ENCODE assay signal across 8 mouse cellular contexts in the genomic region with DNA sequence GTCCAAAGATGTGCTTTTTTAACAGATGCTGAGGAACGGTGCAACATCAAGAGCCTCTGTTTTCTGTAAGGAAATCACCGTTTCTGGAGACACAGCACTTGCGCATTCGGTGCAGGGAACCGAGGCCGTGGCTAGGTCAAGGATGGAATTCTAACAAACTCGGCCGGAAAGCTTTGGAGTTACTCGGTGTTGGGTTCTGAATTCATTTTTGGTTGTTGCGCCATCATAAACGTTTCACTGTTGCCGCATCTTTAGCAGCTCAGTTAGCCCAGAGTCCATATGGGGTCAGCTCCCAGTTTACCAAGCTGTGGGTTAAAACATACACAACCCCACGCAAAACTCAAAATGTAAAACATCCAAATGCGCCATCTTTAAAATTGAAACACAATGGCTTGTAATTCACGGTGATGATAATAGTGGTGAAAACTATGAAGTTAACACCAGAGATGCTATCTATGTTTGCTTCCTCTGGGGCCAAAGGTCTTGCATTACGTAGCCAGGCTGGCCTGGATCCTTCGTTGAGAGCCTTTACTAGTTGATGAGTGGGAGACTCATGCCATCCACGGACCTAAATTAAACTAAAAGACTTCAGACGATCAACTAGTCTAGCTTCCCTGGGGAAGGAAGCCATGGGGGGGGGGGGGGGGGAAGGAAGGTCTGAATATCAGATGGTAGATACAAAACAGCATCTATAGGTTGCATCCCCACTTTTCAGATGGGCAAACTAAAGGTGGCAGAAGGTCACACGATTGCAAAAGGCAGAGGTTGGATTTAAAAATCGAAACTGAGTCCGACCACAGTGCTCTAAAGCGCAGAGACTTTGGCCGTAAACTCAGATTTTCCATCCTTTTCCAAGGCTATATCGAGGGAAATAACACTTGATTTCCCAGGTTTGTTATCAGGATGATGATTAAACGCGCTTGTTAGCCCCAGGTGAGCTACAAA. TPM values are rescaled to one million over a fixed set of nuclear protein-coding genes. Genes with fewer than 3 reads are reported as not detected.
A peak's percentile ranks its signal among the peaks of the same experiment; 100 is the strongest.
DNase-seq lines count a peak whose midpoint lies in the region; ATAC-seq and TF ChIP-seq lines count a peak whose summit lies in the region.

No protein-coding gene starts in this region.

- TF ChIP-seq CTCF in testis, adult 2 months (IDR thresholded peaks at IDR 0.05; ENCODE audit: control insufficient read depth, insufficient read depth, insufficient replicate concordance, low read depth, low read length) = no peak
- TF ChIP-seq CTCF in liver, embryonic 14.5 days (IDR thresholded peaks at IDR 0.05; ENCODE audit: low read depth) = no peak

- no peak for DNase-seq in testis, postnatal 14 days (ENCODE audit: low spot score)
- no peak for DNase-seq in liver, embryonic 14.5 days (ENCODE audit: low read depth in 3 of 3, low spot score in 3 of 3)
- DNase-seq in yolk sac, embryonic 10.5 days (ENCODE audit: low spot score) = peak; percentile 28
- no peak for DNase-seq in layer of hippocampus, postnatal 14 days (ENCODE audit: low spot score in 2 of 2)
- DNase-seq in right cerebral cortex, postnatal 36 days (ENCODE audit: low spot score in 2 of 2) = no peak
- DNase-seq in thymus, postnatal 10 days (ENCODE audit: low spot score in 2 of 2) = no peak

- no peak for TF ChIP-seq POLR2A in testis, adult 2 months (IDR thresholded peaks at IDR 0.05; ENCODE audit: control insufficient read depth, low read depth, low read length)

- H3K4me3 ChIP-seq in testis, adult 2 months (ENCODE audit: control insufficient read depth, low read depth, low read length) = peak overlapping the region; percentile 86
- H3K4me3 ChIP-seq in forebrain, embryonic 13.5 days = peak overlapping the region; percentile 84
- H3K4me3 ChIP-seq in liver, embryonic 14.5 days (ENCODE audit: insufficient read depth in 1 of 2, low read depth in 2 of 2, low read length in 2 of 2) = peak overlapping the region; percentile 65 to 94

- peak overlapping the region; percentile 74 for H3K4me2 ChIP-seq in forebrain, embryonic 13.5 days
- peak overlapping the region; percentile 92 for H3K4me2 ChIP-seq in liver, embryonic 14.5 days (ENCODE audit: low read depth)

- TF ChIP-seq EP300 in liver, embryonic 14.5 days (IDR thresholded peaks at IDR 0.05; ENCODE audit: low read depth) = no peak

- peaks cover 9% of the 10 kb centered on the region for H3K4me1 ChIP-seq in testis, adult 2 months (ENCODE audit: control insufficient read depth, insufficient read depth, low read length)
- peaks cover 18% of the 10 kb centered on the region for H3K4me1 ChIP-seq in forebrain, embryonic 13.5 days
- peaks cover 2 to 13% of the 10 kb centered on the region in 2 experiments; a peak in 3 of 4 replicates for H3K4me1 ChIP-seq in liver, embryonic 14.5 days (replicated peaks; ENCODE audit: control insufficient read depth in 2 of 2, insufficient read depth in 2 of 2, low read length in 1 of 2)

- WGBS in forebrain, embryonic 13.5 days = 47% methylated on average over 27 of the region's 27 CpGs
- WGBS in liver, embryonic 14.5 days (ENCODE audit: insufficient replicate concordance) = 40% methylated on average over 27 of the region's 27 CpGs

- H3K9me3 ChIP-seq in forebrain, embryonic 13.5 days (replicated peaks) = no peaks in the 10 kb centered on the region
- H3K9me3 ChIP-seq in liver, embryonic 14.5 days (ENCODE audit: control insufficient read depth, low read length) = no peaks in the 10 kb centered on the region

- H3K27me3 ChIP-seq in testis, adult 2 months (ENCODE audit: control insufficient read depth, insufficient read depth, low read length) = no peaks in the 10 kb centered on the region
- H3K27me3 ChIP-seq in forebrain, embryonic 13.5 days = no peaks in the 10 kb centered on the region
- no peaks in the 10 kb centered on the region for H3K27me3 ChIP-seq in liver, embryonic 14.5 days (ENCODE audit: control insufficient read depth, insufficient read depth, low read length)

- H3K36me3 ChIP-seq in testis, adult 2 months (ENCODE audit: control insufficient read depth, insufficient read depth, low read length) = no peaks in the 10 kb centered on the region
- H3K36me3 ChIP-seq in forebrain, embryonic 13.5 days (ENCODE audit: poor library complexity, severe bottlenecking) = peaks cover 21% of the 10 kb centered on the region; the same call in 1 of the 2 replicates
- no peaks in the 10 kb centered on the region for H3K36me3 ChIP-seq in liver, embryonic 14.5 days (replicated peaks; ENCODE audit: control insufficient read depth, insufficient read depth, low read depth)

- ATAC-seq in forebrain, embryonic 13.5 days = no peak
- ATAC-seq in liver, embryonic 14.5 days (ENCODE audit: insufficient read depth) = no peak

- peak overlapping the region; percentile 92 for H3K9ac ChIP-seq in forebrain, embryonic 13.5 days
- H3K9ac ChIP-seq in liver, embryonic 14.5 days (replicated peaks) = peak overlapping the region; percentile 88

- peak overlapping the region; percentile 55 for H3K27ac ChIP-seq in testis, adult 2 months (ENCODE audit: control insufficient read depth, insufficient read depth, low read depth, low read length)
- peak overlapping the region; percentile 94 for H3K27ac ChIP-seq in forebrain, embryonic 13.5 days
- H3K27ac ChIP-seq in liver, embryonic 14.5 days = peak overlapping the region; percentile 58

RNA-seq across cellular contexts. Expression of a gene that starts 11.8 kb away (rescaled TPM):
- 97.3 and 100 TPM in 2 replicates for polyA plus RNA-seq in testis, adult 2 months (2012; rRNA removed)
- polyA plus RNA-seq in forebrain, embryonic 13.5 days (2015; fragmentation: Nextera tagmentation; extraction: Ambion mirVana) = 47.3 and 53.9 TPM in 2 replicates
- 18.4 and 22.3 TPM in 2 replicates for polyA plus RNA-seq in liver, embryonic 14.5 days (2012; rRNA removed)
- 44.3 and 51.2 TPM in 2 replicates for polyA plus RNA-seq in liver, embryonic 14.5 days (2014; fragmentation: Nextera tagmentation; extraction: Ambion mirVana)
- total RNA-seq in layer of hippocampus, postnatal 14 days (2021) = 100 to 1,000 TPM; 112 to 113 TPM

RNA-seq across cellular contexts. Expression of a gene that starts 12.0 kb away (rescaled TPM):
- polyA plus RNA-seq in testis, adult 2 months (2012; rRNA removed) = 24.0 and 26.8 TPM in 2 replicates
- polyA plus RNA-seq in forebrain, embryonic 13.5 days (2015; fragmentation: Nextera tagmentation; extraction: Ambion mirVana) = 182 and 195 TPM in 2 replicates
- 25.1 and 27.8 TPM in 2 replicates for polyA plus RNA-seq in liver, embryonic 14.5 days (2012; rRNA removed)
- 25.7 and 30.6 TPM in 2 replicates for polyA plus RNA-seq in liver, embryonic 14.5 days (2014; fragmentation: Nextera tagmentation; extraction: Ambion mirVana)
- total RNA-seq in layer of hippocampus, postnatal 14 days (2021) = 100 to 1,000 TPM; 113 to 128 TPM
